Mouse (Mus musculus): ENCODE measurements around the gene Gpr182. TPM values are rescaled to one million over a fixed set of nuclear protein-coding genes. Genes with fewer than 3 reads are reported as not detected.

Gpr182 gene
- total and polyA plus RNA-seq, 3 experiments: 0.13 TPM; not detected in 2

- peaks cover 5% of the 10 kb centered on the region; the same call in 1 of the 2 replicates for H3K79me2 ChIP-seq (replicated peaks; ENCODE audit: control insufficient read depth, extremely low read depth, insufficient read depth, poor library complexity, severe bottlenecking)
- TF ChIP-seq MAZ (IDR thresholded peaks at IDR 0.05; ENCODE audit: low read depth, low read length) (no peak), HCFC1 (IDR thresholded peaks at IDR 0.05; ENCODE audit: low read depth, low read length) (no peak), KAT2A (IDR thresholded peaks at IDR 0.05; ENCODE audit: insufficient replicate concordance, low read length) (no peak), UBTF (IDR thresholded peaks at IDR 0.05; ENCODE audit: low read depth, low read length) (no peak)
- H3K4me2 ChIP-seq (ENCODE audit: insufficient read depth, low read depth, poor library complexity, severe bottlenecking): no peak overlapping the region
- dilution Hi-C loops (cut with MboI; ENCODE audit: extremely low pct_ligation_motif_present, extremely low pct_unique_long_range_greater_than_20kb, low sequenced_read_pairs): no loop called here
- H3K4me3 ChIP-seq (replicated peaks in 1 of 3; ENCODE audit: low read depth in 2 of 3, low read length in 2 of 3, poor library complexity in 1 of 3): no peak overlapping the region
- no peak overlapping the region for H3K27ac ChIP-seq (ENCODE audit: insufficient read depth, low read depth)
- H3K9ac ChIP-seq (ENCODE audit: insufficient read depth, low read depth): no peak overlapping the region
- H3K27me3 ChIP-seq (replicated peaks): peaks cover 16% of the 10 kb centered on the region
- H3K36me3 ChIP-seq (replicated peaks in 1 of 2; ENCODE audit: control insufficient read depth in 1 of 2, insufficient read depth in 1 of 2, low read length in 1 of 2): peaks cover 14% of the 10 kb centered on the region in 2 experiments
- in situ Hi-C loops (cut with MboI; ENCODE audit: low pct_ligation_motif_present, low pct_unique_long_range_greater_than_20kb, low sequenced_read_pairs): loop anchor here (10.0 to 25.0 kb wide), 3 partner anchors 63 to 200 kb away; no protein-coding TSS in a partner anchor
- no peak for DNase-seq (ENCODE audit: extremely low read depth)
- peaks cover 5 to 20% of the 10 kb centered on the region in 2 experiments; a peak in 2 of 4 replicates for H3K4me1 ChIP-seq (ENCODE audit: control insufficient read depth in 1 of 2, insufficient read depth in 2 of 2)
- H3K9me3 ChIP-seq (replicated peaks; ENCODE audit: low read length): no peaks in the 10 kb centered on the region
Measured at GRCm38 (mm10) chr10:127737552-127737951, 14.0 kb downstream of the Gpr182 start.

DNA sequence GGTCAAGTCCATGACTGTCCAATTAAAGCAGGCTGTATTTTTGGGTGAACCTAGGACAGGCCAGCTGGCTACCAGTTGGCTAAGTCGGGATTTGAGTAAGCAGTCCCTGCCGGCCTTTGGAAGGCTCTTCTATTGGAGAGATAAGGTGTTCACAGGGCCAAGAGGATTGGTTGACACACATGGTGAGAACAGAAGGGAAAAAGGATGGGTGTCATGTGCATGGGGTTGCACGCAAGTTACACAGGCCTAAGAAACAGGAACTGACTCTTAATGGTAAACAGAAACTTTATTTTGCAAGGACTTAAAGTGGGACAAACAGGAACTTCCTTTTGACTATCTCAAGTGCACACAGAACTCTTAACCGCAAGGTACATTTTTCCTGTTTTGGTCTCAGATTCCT, 14.6 kb downstream of the Gpr182 start:
- in situ Hi-C loops (cut with MboI; ENCODE audit: low pct_ligation_motif_present, low pct_unique_long_range_greater_than_20kb, low sequenced_read_pairs) (loop anchor here (10.0 to 25.0 kb wide), 3 partner anchors 62 to 200 kb away; no protein-coding TSS in a partner anchor), dilution Hi-C loops (cut with MboI; ENCODE audit: extremely low pct_ligation_motif_present, extremely low pct_unique_long_range_greater_than_20kb, low sequenced_read_pairs) (no loop called here)
- Histone ChIP-seq H3K4me2 (ENCODE audit: insufficient read depth, low read depth, poor library complexity, severe bottlenecking) (no peak overlapping the region), H3K79me2 (replicated peaks; ENCODE audit: control insufficient read depth, extremely low read depth, insufficient read depth, poor library complexity, severe bottlenecking) (peaks cover 5% of the 10 kb centered on the region; the same call in 1 of the 2 replicates), H3K27ac (ENCODE audit: insufficient read depth, low read depth) (no peak overlapping the region), H3K27me3 (replicated peaks) (peaks cover 16% of the 10 kb centered on the region), H3K36me3 (replicated peaks in 1 of 2; ENCODE audit: control insufficient read depth in 1 of 2, insufficient read depth in 1 of 2, low read length in 1 of 2) (peaks cover 7 to 8% of the 10 kb centered on the region in 2 experiments), H3K4me1 (ENCODE audit: control insufficient read depth in 1 of 2, insufficient read depth in 2 of 2) (peaks cover 5 to 20% of the 10 kb centered on the region in 2 experiments; a peak in 2 of 4 replicates), H3K9ac (ENCODE audit: insufficient read depth, low read depth) (no peak overlapping the region), H3K9me3 (replicated peaks; ENCODE audit: low read length) (no peaks in the 10 kb centered on the region), H3K4me3 (replicated peaks in 1 of 3; ENCODE audit: low read depth in 2 of 3, low read length in 2 of 3, poor library complexity in 1 of 3) (no peak overlapping the region)
- TF ChIP-seq POLR2A (IDR thresholded peaks at IDR 0.05; ENCODE audit: low read depth, low read length) (no peak), CHD1 (IDR thresholded peaks at IDR 0.05; ENCODE audit: low read depth, low read length) (no peak), POLR2AphosphoS2 (IDR thresholded peaks at IDR 0.05; ENCODE audit: low read depth, low read length) (no peak), MXI1 (IDR thresholded peaks at IDR 0.05; ENCODE audit: low read depth, low read length) (no peak)
- no peak for DNase-seq (ENCODE audit: extremely low read depth)

GRCm38 (mm10) chr10:127736266-127736665, 15.3 kb downstream of the Gpr182 start:
- Histone ChIP-seq H3K9me3 (replicated peaks; ENCODE audit: low read length) (no peaks in the 10 kb centered on the region), H3K79me2 (replicated peaks; ENCODE audit: control insufficient read depth, extremely low read depth, insufficient read depth, poor library complexity, severe bottlenecking) (peaks cover 5% of the 10 kb centered on the region; the same call in 1 of the 2 replicates), H3K4me2 (ENCODE audit: insufficient read depth, low read depth, poor library complexity, severe bottlenecking) (no peak overlapping the region), H3K27me3 (replicated peaks) (peaks cover 16% of the 10 kb centered on the region), H3K4me1 (ENCODE audit: control insufficient read depth in 1 of 2, insufficient read depth in 2 of 2) (peaks cover 8 to 26% of the 10 kb centered on the region in 2 experiments; a peak in 3 of 4 replicates), H3K4me3 (replicated peaks in 1 of 3; ENCODE audit: low read depth in 2 of 3, low read length in 2 of 3, poor library complexity in 1 of 3) (no peak overlapping the region), H3K27ac (ENCODE audit: insufficient read depth, low read depth) (no peak overlapping the region), H3K36me3 (replicated peaks in 1 of 2; ENCODE audit: control insufficient read depth in 1 of 2, insufficient read depth in 1 of 2, low read length in 1 of 2) (peaks cover under 1 to 1% of the 10 kb centered on the region in 2 experiments), H3K9ac (ENCODE audit: insufficient read depth, low read depth) (no peak overlapping the region)
- TF ChIP-seq HCFC1 (IDR thresholded peaks at IDR 0.05; ENCODE audit: low read depth, low read length) (no peak), KAT2A (IDR thresholded peaks at IDR 0.05; ENCODE audit: insufficient replicate concordance, low read length) (no peak), BHLHE40 (IDR thresholded peaks at IDR 0.05; ENCODE audit: low read depth, low read length) (no peak), MXI1 (IDR thresholded peaks at IDR 0.05; ENCODE audit: low read depth, low read length) (no peak), E2F4 (IDR thresholded peaks at IDR 0.05; ENCODE audit: insufficient replicate concordance, low read depth, low read length) (no peak), SMC3 (IDR thresholded peaks at IDR 0.05; ENCODE audit: low read depth, low read length) (no peak), MYC (IDR thresholded peaks at IDR 0.05; ENCODE audit: low read depth, low read length) (no peak), USF1 (IDR thresholded peaks at IDR 0.05; ENCODE audit: low read depth, low read length) (no peak), PAX5 (IDR thresholded peaks at IDR 0.05; ENCODE audit: low read length) (no peak), IRF4 (IDR thresholded peaks at IDR 0.05; ENCODE audit: low read depth, low read length) (no peak), GABPA (IDR thresholded peaks at IDR 0.05; ENCODE audit: insufficient replicate concordance, low read depth, low read length) (no peak), ZC3H11A (IDR thresholded peaks at IDR 0.05; ENCODE audit: low read depth, low read length) (no peak)
- DNase-seq (ENCODE audit: extremely low read depth): no peak
- dilution Hi-C loops (cut with MboI; ENCODE audit: extremely low pct_ligation_motif_present, extremely low pct_unique_long_range_greater_than_20kb, low sequenced_read_pairs) (no loop called here), in situ Hi-C loops (cut with MboI; ENCODE audit: low pct_ligation_motif_present, low pct_unique_long_range_greater_than_20kb, low sequenced_read_pairs) (loop anchor here (10.0 to 25.0 kb wide), 3 partner anchors 61 to 201 kb away; no protein-coding TSS in a partner anchor)
